20 mouse cellular contexts compared by ENCODE assay signal in the genomic region with DNA sequence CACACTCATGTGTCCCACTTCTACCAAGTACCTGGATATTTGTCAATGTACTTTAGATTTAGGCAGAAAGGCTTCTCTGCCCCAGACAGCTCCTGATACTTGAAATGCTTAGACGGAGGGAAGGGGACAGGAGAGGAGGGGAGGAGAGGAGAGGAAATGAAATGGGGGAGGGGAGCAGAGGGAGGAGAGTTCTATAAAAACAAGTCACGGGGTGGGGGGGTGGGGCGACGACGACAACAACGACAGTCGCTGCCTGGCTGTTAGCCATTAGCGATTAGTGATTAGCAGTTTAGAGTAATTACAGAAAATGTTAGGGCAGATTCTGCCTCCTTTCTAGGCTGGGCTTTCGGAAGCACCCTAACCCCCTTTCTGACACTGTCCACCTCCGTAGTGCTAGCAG. TPM values are rescaled to one million over a fixed set of nuclear protein-coding genes. Genes with fewer than 3 reads are reported as not detected.
DNase-seq lines count a peak whose midpoint lies in the region; ATAC-seq lines count a peak whose summit lies in the region.
"Had no signal": no experiment of that assay in that cellular context is flagged by ENCODE, and none has a peak within 500 bp of the region (broad histone marks: within the 10 kb centered on the region; RNA-seq: fewer than 3 reads in every experiment).

No protein-coding gene starts in this region.

- H3K4me2 ChIP-seq in forebrain, embryonic 12.5 days: 0 out of 2 replicates have a peak overlapping the region, but pooled peaks have one; percentile 13
- H3K4me2 ChIP-seq in heart, embryonic 16.5 days (ENCODE audit: low read depth, low read length): peak overlapping the region; percentile 18
- peak overlapping the region; percentile 27; the same call in 1 of the 2 replicates for H3K4me2 ChIP-seq in kidney, embryonic 15.5 days
- H3K4me2 ChIP-seq: embryonic facial prominence, embryonic 15.5 days; heart, embryonic 15.5 days; hindbrain, embryonic 13.5 days; intestine, embryonic 15.5 days; midbrain, embryonic 11.5 days; neural tube, embryonic 12.5 days had no signal

- peaks cover 3% of the 10 kb centered on the region; the same call in 1 of the 2 replicates for H3K27me3 ChIP-seq in forebrain, embryonic 12.5 days
- peaks cover 6% of the 10 kb centered on the region; the same call in 1 of the 2 replicates for H3K27me3 ChIP-seq in forebrain, embryonic 10.5 days (ENCODE audit: poor library complexity, severe bottlenecking)
- H3K27me3 ChIP-seq in heart, embryonic 16.5 days (ENCODE audit: control insufficient read depth, insufficient read depth, low read length): 0 out of 2 replicates have a peak, but pooled peaks cover 3% of the 10 kb centered on the region
- no peaks in the 10 kb centered on the region for H3K27me3 ChIP-seq in kidney, embryonic 15.5 days
- H3K27me3 ChIP-seq: embryonic facial prominence, embryonic 15.5 days; intestine, embryonic 15.5 days; neural tube, embryonic 12.5 days had no signal

- H3K4me1 ChIP-seq in forebrain, embryonic 12.5 days: peaks cover 6% of the 10 kb centered on the region; the same call in 1 of the 2 replicates
- peaks cover 18% of the 10 kb centered on the region for H3K4me1 ChIP-seq in forebrain, embryonic 10.5 days
- H3K4me1 ChIP-seq in heart, embryonic 16.5 days (ENCODE audit: control insufficient read depth, insufficient read depth, low read length): peaks cover 7% of the 10 kb centered on the region
- peaks cover 17% of the 10 kb centered on the region; the same call in 1 of the 2 replicates for H3K4me1 ChIP-seq in kidney, embryonic 15.5 days
- H3K4me1 ChIP-seq: hindbrain, embryonic 13.5 days; intestine, embryonic 15.5 days had no signal

- H3K4me3 ChIP-seq in forebrain, embryonic 12.5 days (replicated peaks): no peak overlapping the region
- H3K4me3 ChIP-seq in forebrain, embryonic 10.5 days: no peak overlapping the region
- no peak overlapping the region for H3K4me3 ChIP-seq in heart, embryonic 16.5 days (ENCODE audit: low read length)
- no peak overlapping the region for H3K4me3 ChIP-seq in kidney, embryonic 15.5 days (replicated peaks)
- H3K4me3 ChIP-seq: embryonic facial prominence, embryonic 15.5 days; heart, embryonic 15.5 days; hindbrain, embryonic 13.5 days; intestine, embryonic 15.5 days; neural tube, embryonic 12.5 days had no signal

- peak; percentile 62; the same call in 1 of the 2 replicates for ATAC-seq in forebrain, embryonic 12.5 days (ENCODE audit: low FRiP score)
- no peak for ATAC-seq in heart, embryonic 16.5 days (replicated peaks; ENCODE audit: extremely low read depth, insufficient read depth, low FRiP score)
- 0 out of 2 replicates have a peak, but pooled peaks have one; percentile 12 for ATAC-seq in kidney, embryonic 15.5 days (replicated peaks; ENCODE audit: low FRiP score)
- ATAC-seq: intestine, embryonic 15.5 days had no signal

- DNase-seq in forebrain, embryonic 10.5 days (ENCODE audit: extremely low spot score, low spot score): no peak
- DNase-seq in heart, adult 9 months (ENCODE audit: low spot score in 2 of 2): no peak
- DNase-seq in layer of hippocampus, adult 9-11 months: peak; percentile 0
- no peak for DNase-seq in layer of hippocampus, adult 8-10 months (ENCODE audit: low spot score in 2 of 2)
- no peak for DNase-seq in left cerebral cortex, postnatal 4 days
- DNase-seq: cerebellum, adult 9-10 months; gastrocnemius, postnatal 10 days had no signal

- H3K36me3 ChIP-seq in forebrain, embryonic 12.5 days (replicated peaks): no peaks in the 10 kb centered on the region
- H3K36me3 ChIP-seq in forebrain, embryonic 10.5 days (replicated peaks): no peaks in the 10 kb centered on the region
- no peaks in the 10 kb centered on the region for H3K36me3 ChIP-seq in heart, embryonic 16.5 days (ENCODE audit: control insufficient read depth, insufficient read depth)
- no peaks in the 10 kb centered on the region for H3K36me3 ChIP-seq in kidney, embryonic 15.5 days
- H3K36me3 ChIP-seq: embryonic facial prominence, embryonic 15.5 days; heart, embryonic 15.5 days; hindbrain, embryonic 13.5 days; intestine, embryonic 15.5 days; neural tube, embryonic 12.5 days had no signal

- no peak overlapping the region for H3K9ac ChIP-seq in forebrain, embryonic 12.5 days
- no peak overlapping the region for H3K9ac ChIP-seq in heart, embryonic 16.5 days (ENCODE audit: low read length)
- no peak overlapping the region for H3K9ac ChIP-seq in kidney, embryonic 15.5 days
- H3K9ac ChIP-seq: embryonic facial prominence, embryonic 15.5 days; heart, embryonic 15.5 days; hindbrain, embryonic 13.5 days; intestine, embryonic 15.5 days; liver, embryonic 14.5 days; neural tube, embryonic 12.5 days had no signal

- H3K9me3 ChIP-seq in forebrain, embryonic 12.5 days: no peaks in the 10 kb centered on the region
- H3K9me3 ChIP-seq in forebrain, embryonic 10.5 days: no peaks in the 10 kb centered on the region
- no peaks in the 10 kb centered on the region for H3K9me3 ChIP-seq in heart, embryonic 16.5 days (replicated peaks; ENCODE audit: control insufficient read depth, low read length)
- H3K9me3 ChIP-seq in kidney, embryonic 15.5 days (replicated peaks): no peaks in the 10 kb centered on the region
- H3K9me3 ChIP-seq: embryonic facial prominence, embryonic 15.5 days; heart, embryonic 15.5 days; hindbrain, embryonic 13.5 days; intestine, embryonic 15.5 days; neural tube, embryonic 12.5 days had no signal

- no peak overlapping the region for H3K27ac ChIP-seq in forebrain, embryonic 12.5 days
- no peak overlapping the region for H3K27ac ChIP-seq in forebrain, embryonic 10.5 days
- H3K27ac ChIP-seq in heart, embryonic 16.5 days (ENCODE audit: low read length): no peak overlapping the region
- no peak overlapping the region for H3K27ac ChIP-seq in kidney, embryonic 15.5 days
- H3K27ac ChIP-seq: embryonic facial prominence, embryonic 15.5 days; heart, embryonic 15.5 days; hindbrain, embryonic 13.5 days; intestine, embryonic 15.5 days; liver, embryonic 14.5 days; macrophage; neural tube, embryonic 12.5 days had no signal

- intact Hi-C loops in left cerebral cortex, postnatal 4 days (cut with DNase I): loop anchor here (10.0 kb wide), 1 partner anchor 88 kb away; a partner anchor contains a TSS

- 16% methylated on average over 7 of the region's 10 CpGs for WGBS in forebrain, embryonic 12.5 days
- 30% methylated on average over 10 of the region's 10 CpGs for WGBS in forebrain, embryonic 10.5 days
- WGBS in heart, embryonic 16.5 days: 22% methylated on average over 10 of the region's 10 CpGs
- WGBS in kidney, embryonic 15.5 days: 15% methylated on average over 10 of the region's 10 CpGs

RNA-seq across cellular contexts. Expression of a gene that starts 15.1 kb away (rescaled TPM):
- polyA plus RNA-seq in forebrain, embryonic 12.5 days (2016; fragmentation: Nextera tagmentation; extraction: Ambion mirVana): 0.43 and 0.60 TPM in 2 replicates
- polyA plus RNA-seq in forebrain, embryonic 10.5 days (2016; fragmentation: Nextera tagmentation; extraction: Ambion mirVana): 0.61 and 0.66 TPM in 2 replicates
- 0.45 and 0.49 TPM in 2 replicates for polyA plus RNA-seq in heart, embryonic 16.5 days (2015; fragmentation: Nextera tagmentation; extraction: Ambion mirVana)
- total RNA-seq in layer of hippocampus, adult 8-10 months (2022): 100 to 1,000 TPM; 232 to 320 (median 258) TPM
- 5.7 and 6.0 TPM in 2 replicates for polyA plus RNA-seq in kidney, embryonic 15.5 days (2015; fragmentation: Nextera tagmentation; extraction: Ambion mirVana)
- total RNA-seq in left cerebral cortex, postnatal 4 days (2021): 1 to 10 TPM; 3.3 to 3.5 TPM
- total RNA-seq: MEL; monocyte, adult 5-6 weeks had no signal
- polyA plus RNA-seq: macrophage had no signal

RNA-seq across cellular contexts. Expression of a gene that starts 43.5 kb away (rescaled TPM):
- polyA plus RNA-seq in forebrain, embryonic 12.5 days (2016; fragmentation: Nextera tagmentation; extraction: Ambion mirVana): 0.21 TPM in 1 of 2 replicates, not detected in the other
- not detected in 2 replicates for polyA plus RNA-seq in forebrain, embryonic 10.5 days (2016; fragmentation: Nextera tagmentation; extraction: Ambion mirVana)
- polyA plus RNA-seq in heart, embryonic 16.5 days (2015; fragmentation: Nextera tagmentation; extraction: Ambion mirVana): 0.45 and 0.67 TPM in 2 replicates
- total RNA-seq in layer of hippocampus, adult 8-10 months (2022): not detected
- polyA plus RNA-seq in kidney, embryonic 15.5 days (2015; fragmentation: Nextera tagmentation; extraction: Ambion mirVana): 0.94 and 1.1 TPM in 2 replicates
- under 1 TPM; 0.72 TPM for total RNA-seq in left cerebral cortex, postnatal 4 days (2021)
- total RNA-seq: MEL; monocyte, adult 5-6 weeks had no signal
- polyA plus RNA-seq: heart, embryonic 15.5 days; hindbrain, embryonic 13.5 days; macrophage; midbrain, embryonic 11.5 days; neural tube, embryonic 12.5 days had no signal
